Mouse (Mus musculus) megakaryocyte-erythroid progenitor cell, adult 5-6 weeks (primary cell): Measurements from ENCODE around the gene Reep1. TPM values are rescaled to one million over a fixed set of nuclear protein-coding genes. Genes with fewer than 3 reads are reported as not detected.

ENCODE experiments used
- ATAC-seq: replicated peaks from 2 replicates; pipeline ENCODE4 v1.8.0; 2016; ENCODE audit warnings: mild to moderate bottlenecking, inconsistent platforms; ENCODE audit not compliant: severe bottlenecking, poor library complexity, low FRiP score, low TSS enrichment
- total RNA-seq, 2 experiments: library from RNA; stranded (forward) in 1 of 2; stranded (reverse) in 1 of 2; fragments of 200-1000, 215-1000 nt in 1 of 2; fragments of >200 nt in 1 of 2; fragmentation: Nextera tagmentation in 1 of 2; gene quantifications; 2 replicates each; pipeline ENCODE4 v1.2.3; 2014 to 2017

The Reep1 gene
- total RNA-seq (2014; fragmentation: Nextera tagmentation) (not detected in 2 replicates), total RNA-seq (2017) (0.34 TPM in 1 of 2 replicates, not detected in the other)

- 0 out of 2 replicates have a peak, but pooled peaks have one; percentile 48 for ATAC-seq
Measured at GRCm38 (mm10) chr6:71707511-71708501, at the start of gene Reep1. Gene Reep1 (plus strand): TSS chr6:71707561.

- ATAC-seq = peak; percentile 43; the same call in 1 of the 2 replicates
Measured at GRCm38 (mm10) chr6:71658290-71658689, 49.1 kb upstream of the Reep1 start.

DNA sequence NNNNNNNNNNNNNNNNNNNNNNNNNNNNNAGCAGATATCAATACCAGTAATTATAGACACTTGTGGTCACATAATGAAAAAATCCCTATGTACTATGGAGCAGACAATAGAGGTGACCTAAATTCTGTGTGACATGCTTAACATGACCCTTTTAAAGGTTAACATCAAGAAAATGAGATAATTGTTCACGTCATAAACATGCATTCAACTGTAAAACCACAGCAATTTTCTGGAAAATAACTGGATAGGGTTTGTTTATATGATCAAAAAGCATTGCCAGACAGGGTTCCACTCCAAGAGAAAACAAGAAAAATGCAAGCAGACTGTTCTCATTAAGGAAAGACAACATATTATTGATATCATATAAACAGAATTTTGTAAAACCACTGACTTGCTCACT, 42.9 kb upstream of the Reep1 start:
- no peak for ATAC-seq

- ATAC-seq = no peak
Measured at GRCm38 (mm10) chr6:71673166-71673565, 34.2 kb upstream of the Reep1 start.

DNA sequence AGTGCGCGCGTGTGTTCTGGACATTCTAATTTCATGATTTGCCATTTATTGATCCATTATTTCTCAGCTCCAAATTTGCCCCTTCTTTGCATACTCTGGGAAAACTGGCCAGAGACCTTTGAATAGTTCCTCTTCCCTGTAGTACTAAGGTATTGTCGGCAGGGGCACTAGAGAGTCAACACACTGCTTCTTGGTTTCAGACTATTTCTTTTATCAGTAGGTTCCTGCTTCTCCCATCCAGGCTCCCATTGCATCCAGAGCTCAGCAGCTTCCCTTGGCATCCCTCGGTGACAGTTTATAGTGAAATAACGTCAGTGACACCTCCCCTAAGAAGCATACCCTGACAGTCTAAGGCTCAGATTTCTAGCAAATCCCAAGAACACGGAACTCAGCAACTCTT, 28.5 kb upstream of the Reep1 start:
- ATAC-seq = no peak

DNA sequence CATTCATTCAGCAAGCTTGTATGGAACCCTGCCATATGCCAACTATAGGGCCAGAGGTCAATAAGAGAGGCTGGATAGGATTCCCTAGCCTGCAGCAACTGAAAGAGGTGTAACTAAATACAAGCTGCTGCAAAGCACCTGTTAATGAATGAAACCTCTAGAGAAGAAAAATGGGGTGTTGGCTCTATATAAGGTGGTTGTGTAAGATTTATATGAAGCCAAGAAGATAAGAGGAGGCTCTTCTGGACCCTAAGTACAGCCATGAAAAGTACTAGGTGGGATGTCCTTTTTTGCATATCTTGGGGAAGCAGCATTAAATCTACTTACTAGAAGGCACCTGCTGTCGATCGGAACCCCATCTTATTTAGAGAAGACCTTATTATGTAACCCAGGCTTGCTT, 12.2 kb upstream of the Reep1 start:
- ATAC-seq = no peak

DNA sequence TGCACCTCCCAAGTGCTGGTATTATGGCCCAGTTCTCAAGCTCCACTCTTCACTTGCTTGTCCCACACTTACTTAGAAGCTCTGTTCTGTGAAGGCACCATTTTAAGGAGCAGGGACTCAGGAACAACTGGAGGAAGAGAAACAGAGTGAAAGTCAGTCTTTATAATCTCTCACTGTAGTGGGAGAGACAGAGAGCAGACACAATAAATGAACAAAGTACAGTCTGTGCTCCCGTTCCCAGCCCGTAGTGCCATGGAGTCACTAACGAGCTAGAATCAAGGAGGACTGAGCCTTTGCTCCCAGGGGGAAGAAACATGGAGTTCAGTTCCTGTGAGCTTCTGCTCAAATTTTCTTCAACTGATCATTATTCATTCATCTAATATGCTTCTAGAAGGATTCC, 11.8 kb upstream of the Reep1 start:
- ATAC-seq = no peak

DNA sequence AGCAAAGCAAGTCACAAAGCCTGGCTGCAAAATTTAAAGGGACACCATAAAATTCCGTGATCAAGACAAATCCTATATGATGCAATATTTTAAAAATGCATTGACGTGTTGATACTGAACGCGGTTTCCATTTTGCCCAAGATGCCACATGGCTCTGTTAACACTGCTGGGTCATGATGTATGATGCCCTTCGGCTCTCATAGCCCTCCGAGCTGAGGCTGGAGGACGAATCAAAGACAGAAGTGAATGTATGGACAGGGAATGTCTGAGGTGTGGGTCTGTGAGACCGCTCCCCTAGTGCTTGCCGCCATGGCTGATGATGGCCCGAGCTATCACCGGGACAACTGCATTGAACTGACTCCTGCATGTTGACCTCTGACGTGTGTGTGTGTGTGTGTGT, 490 bp upstream of the Reep1 start:
- no peak for ATAC-seq

GRCm38 (mm10) chr6:71708528-71708927, 1.2 kb downstream of the Reep1 start:
- ATAC-seq = no peak

DNA sequence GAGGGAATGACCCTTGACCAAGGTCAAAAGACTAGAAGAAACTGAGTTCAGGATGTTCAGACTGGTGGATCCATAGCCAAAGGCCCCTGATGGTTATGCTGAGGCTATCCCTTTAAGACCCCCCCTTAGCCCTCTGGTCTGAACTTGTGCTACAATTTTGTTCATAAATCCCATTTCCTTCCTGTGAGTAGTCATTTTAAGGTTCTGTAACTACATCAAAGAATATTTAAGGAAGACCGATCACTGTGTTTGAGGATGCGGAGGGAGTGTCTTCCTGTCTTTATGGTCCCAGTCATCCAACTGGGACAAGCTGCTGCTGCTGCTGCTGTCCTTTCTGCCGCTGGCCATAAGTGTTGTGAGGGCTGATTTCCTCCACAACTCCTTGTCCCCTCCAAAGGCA, 3.0 kb downstream of the Reep1 start:
- no peak for ATAC-seq

GRCm38 (mm10) chr6:71711201-71711600, 3.8 kb downstream of the Reep1 start:
- ATAC-seq = no peak

DNA sequence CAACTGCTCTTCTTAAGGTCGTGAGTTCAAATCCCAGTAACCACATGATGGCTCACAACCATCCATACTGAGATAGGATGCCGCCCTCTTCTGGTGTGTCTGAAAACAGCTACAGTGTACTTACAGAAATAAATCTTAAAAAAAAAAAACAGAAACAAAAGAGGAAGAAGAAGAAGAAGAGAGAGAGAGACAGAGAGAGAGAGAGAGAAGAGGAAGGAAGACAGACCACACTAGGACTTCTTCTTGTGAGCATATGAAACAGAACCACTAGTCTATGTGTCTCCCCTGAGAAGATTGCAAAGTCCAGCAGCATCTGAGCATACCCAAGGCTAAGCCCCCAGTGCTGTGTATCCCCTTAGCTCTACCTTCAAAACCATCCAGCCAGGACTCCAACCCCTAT, 6.2 kb downstream of the Reep1 start:
- ATAC-seq = no peak

DNA sequence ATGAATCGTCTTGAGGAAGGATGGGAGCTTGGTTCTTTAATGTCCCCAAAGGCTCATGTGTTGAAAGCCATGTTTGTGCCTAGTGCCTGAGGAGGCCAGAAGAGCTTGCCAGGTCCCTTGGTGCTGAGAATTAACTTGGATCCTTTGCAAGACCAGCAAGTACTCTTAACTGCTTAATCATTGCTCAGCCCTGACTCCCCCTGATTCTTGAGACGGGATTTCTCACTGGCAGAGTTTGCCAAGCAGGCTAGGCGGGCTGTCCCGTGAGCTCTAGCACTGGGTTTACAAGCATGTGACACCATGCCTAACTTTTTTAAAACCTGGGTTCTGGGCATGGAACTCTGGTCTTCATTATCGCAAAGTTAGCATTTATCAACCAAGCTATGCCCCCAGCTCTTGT, 7.6 kb downstream of the Reep1 start:
- no peak for ATAC-seq

GRCm38 (mm10) chr6:71716434-71716833, 9.1 kb downstream of the Reep1 start:
- ATAC-seq = no peak

DNA sequence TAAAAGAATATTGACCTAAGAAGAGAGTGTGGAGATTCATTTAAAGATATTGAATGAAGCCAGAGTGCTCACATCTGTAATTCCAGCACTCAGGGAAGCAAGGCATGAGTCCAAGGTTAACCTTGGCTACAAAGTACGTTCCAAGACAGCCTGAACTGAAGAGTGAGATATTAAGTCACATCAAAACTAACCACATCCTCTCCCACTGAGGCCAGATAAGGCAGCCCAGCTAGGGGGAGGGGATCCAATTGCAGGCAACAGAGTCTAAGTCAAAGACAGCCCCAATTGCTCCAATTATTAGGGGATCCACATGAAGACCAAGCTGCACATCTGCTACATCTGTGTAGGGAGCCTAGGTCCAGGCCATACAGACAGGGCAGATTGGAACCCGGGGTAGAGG, 11.0 kb downstream of the Reep1 start:
- ATAC-seq = peak; percentile 69; the same call in 1 of the 2 replicates

DNA sequence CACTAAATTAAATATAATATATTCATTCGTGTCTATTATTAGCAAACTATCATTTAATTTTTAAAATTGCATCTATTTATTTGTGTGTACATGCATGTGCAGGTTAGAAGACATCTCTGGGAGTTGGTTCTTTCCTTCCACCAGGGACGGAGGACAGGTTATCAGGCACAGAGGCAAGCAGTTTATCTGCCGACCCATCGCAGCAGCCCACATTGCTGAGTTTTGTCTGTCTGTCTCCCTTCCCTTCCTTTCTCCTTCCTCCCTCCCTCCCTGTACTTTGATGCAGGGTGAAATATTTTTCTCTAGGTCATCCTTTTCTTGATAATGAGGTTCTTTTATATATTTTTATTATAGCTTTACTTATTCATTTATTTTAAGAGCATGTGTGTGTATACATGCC, 11.9 kb downstream of the Reep1 start:
- no peak for ATAC-seq

GRCm38 (mm10) chr6:71722988-71723387, 15.6 kb downstream of the Reep1 start:
- no peak for ATAC-seq

GRCm38 (mm10) chr6:71723555-71723954, 16.2 kb downstream of the Reep1 start:
- ATAC-seq = no peak

DNA sequence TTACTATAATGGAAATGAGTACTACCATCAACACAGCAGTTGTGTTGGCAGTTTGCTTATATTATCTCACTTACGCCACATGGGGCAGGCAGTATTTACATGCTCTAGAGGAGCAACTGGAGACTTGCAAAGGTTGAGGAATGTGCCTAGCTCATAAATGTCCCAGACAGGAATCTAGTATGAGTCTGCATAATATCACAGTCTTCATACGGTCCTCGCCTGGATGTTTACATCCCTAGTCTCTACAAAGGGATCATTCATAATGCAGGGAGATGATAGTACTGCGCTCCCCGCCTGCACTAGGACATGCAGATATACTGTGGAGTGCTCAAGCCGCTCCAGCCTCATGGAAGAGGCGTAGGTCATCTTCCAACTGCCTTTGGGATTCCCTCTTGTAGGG, 19.3 kb downstream of the Reep1 start:
- no peak for ATAC-seq

DNA sequence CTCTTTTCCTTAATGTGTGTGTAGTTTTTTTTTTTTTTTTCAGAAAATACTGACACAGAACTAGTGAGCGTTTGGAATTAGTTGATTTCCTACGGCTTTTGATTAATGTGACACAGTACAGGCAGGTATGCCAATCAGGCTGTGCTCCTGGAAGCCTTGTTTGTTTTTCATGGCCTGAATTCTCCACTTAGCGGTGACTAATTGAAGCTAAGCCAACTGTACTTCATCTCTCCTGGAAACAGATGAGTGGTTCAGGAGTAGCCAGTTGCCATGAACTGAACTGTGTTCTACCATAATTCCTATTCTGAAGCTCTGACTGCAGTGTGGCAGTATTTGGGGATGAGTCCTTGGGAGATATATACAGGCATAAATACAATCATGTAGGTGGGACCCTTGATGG, 20.9 kb downstream of the Reep1 start:
- no peak for ATAC-seq
